Mouse (Mus musculus) left cerebral cortex, postnatal 10 days (tissue): Measurements from ENCODE around the gene Synpr. TPM values are rescaled to one million over a fixed set of nuclear protein-coding genes. Genes with fewer than 3 reads are reported as not detected.

ENCODE experiments used
- DNase-seq, 2 experiments: peaks; one replicate each; pipeline ENCODE4 v3.0.0; 2021 to 2022; ENCODE audit warnings: low spot score in 2 of 2, mixed read lengths in 1 of 2; ENCODE audit errors: extremely low spot score in 1 of 2
- intact Hi-C: fragments of 180-260 bp; cut with DNase I; formaldehyde crosslinking; loops from one replicate; pipeline ENCODE4 v1.15.1; 2025
- total RNA-seq, 2 experiments: library from RNA; stranded (reverse); gene quantifications; 2 replicates each; pipeline ENCODE4 v1.2.3; 2021

Gene Synpr
- total RNA-seq, 2 experiments from 2014 or later, result 132 to 143 TPM

GRCm38 (mm10) chr14:13649865-13650264, 365.3 kb downstream of the Synpr start:
- intact Hi-C loops, result no loop called here
- no peak for DNase-seq

GRCm38 (mm10) chr14:13651039-13651438, 366.5 kb downstream of the Synpr start:
- intact Hi-C loops, result no loop called here
- no peak for DNase-seq

GRCm38 (mm10) chr14:13651541-13652298, 367.1 kb downstream of the Synpr start:
- peak in 1 of 2 experiments; percentile 26 for DNase-seq

More at GRCm38 (mm10) chr14:13651541-13652298, 367.1 kb downstream of the Synpr start:
- intact Hi-C loops, result no loop called here
